Mouse (Mus musculus) v-Abl transformed pro-B cells (cell line): Measurements from ENCODE around the gene Cyp2b19.

Experiments
- in situ Hi-C, 2 experiments: fragments of 400-800 bp; cut with MboI; formaldehyde crosslinking; loops; one replicate each; pipeline ENCODE4 v1.15.1; 2025; ENCODE audit not compliant: unreplicated experiment in 2 of 2

The Cyp2b19 gene

GRCm38 (mm10) chr7:26808592-26808991, 51.6 kb downstream of the Cyp2b19 start, which contains the start of gene Cyp2g1:
Gene Cyp2g1, plus strand, starts transcription at chr7:26808892.
- in situ Hi-C loops: loop anchor here in 1 of 2 experiments (25.0 kb wide), 1 partner anchor 329 kb away; no protein-coding TSS in a partner anchor
